Mouse (Mus musculus) urinary bladder, postnatal 14 days (tissue): ENCODE results near the gene Nebl.

Experiments
- DNase-seq: peaks from one replicate; pipeline ENCODE4 v3.0.0; 2021; ENCODE audit warnings: low spot score

The Nebl gene

GRCm38 (mm10) chr2:17638631-17639030, 92.6 kb downstream of the Nebl start:
- DNase-seq: no peak

DNA sequence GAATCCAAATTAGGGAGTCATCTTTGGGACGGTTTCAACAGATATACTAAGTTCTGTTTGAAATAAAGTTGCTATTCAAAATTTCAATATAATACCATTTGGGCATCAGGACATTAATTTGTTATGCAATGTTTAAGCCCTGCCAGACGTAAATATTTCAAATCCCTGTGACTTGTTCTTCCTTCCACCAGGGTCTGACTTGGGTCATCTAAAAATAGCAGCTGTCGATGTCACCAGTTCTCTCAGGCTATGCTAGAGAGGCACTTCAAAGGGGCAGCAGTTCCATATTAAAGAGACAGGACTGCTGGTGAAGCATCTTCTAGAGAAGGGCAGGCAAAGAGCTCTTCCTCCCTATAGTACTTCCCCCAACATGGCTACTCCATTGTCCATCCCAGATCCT, 107.3 kb downstream of the Nebl start:
- no peak for DNase-seq

GRCm38 (mm10) chr2:17610259-17610658, 121.0 kb downstream of the Nebl start:
- no peak for DNase-seq

DNA sequence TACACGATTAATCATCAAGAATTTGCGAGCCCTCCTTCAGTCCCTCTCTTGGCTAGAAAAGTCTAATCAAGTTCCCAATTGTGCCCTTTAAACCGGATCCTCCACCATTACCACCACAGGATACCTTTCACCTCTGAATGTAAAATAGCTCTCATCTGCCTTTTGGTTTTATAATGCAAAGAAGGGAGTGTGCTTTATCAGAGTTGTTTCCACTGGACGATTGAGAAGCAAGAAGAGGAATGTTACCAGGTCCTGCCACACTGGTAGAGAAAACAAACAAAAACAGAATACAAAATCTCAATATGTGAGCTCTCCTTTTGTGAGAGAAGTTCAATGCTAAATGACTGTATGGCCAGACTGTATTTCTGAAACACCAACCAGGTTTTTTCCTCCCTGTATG, 127.7 kb downstream of the Nebl start:
- no peak for DNase-seq

- no peak for DNase-seq
Observed at GRCm38 (mm10) chr2:17600652-17601051, 130.6 kb downstream of the Nebl start.

- no peak for DNase-seq
Observed at GRCm38 (mm10) chr2:17599860-17600259, 131.4 kb downstream of the Nebl start.

DNA sequence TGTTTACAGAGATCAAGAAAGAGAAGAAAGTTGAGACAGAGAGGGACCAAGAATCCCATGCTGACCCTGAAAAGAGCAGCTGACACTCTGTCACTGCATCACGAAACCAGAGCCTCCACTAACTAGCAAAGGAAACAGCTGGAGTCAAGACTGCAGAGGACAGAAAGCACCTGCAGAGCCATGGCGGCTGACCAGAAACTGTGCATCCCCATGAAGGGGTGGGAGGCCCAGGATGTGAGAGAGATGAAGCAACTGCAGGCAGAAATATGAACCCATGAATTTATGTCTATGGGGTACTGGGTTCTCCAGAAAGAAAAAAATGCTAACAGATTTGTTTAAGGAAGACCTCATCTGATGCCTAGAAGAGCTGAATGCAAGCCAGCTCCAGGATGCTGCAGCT, 133.3 kb downstream of the Nebl start:
- no peak for DNase-seq

DNA sequence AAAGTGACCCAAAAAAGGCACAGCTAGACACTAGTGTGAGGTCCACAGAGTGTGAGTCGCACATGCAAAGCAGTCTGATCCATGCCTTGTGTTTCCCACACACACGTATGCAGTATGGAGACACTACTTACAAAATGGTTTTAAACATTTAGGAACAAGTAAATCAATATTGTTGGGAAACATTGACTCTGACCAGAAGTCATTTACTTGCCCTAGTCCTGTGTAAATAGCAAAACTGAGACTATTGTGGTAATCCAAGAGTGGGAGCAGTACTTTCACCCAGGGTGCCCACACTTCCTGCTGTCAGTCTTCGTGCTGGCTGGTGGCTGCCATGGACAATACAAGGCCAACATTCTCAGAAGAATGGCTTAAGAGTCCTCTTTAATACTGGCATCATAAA, 141.6 kb downstream of the Nebl start:
- DNase-seq: no peak

- no peak for DNase-seq
Observed at GRCm38 (mm10) chr2:17585329-17585992, 145.8 kb downstream of the Nebl start.

GRCm38 (mm10) chr2:17575648-17576047, 155.6 kb downstream of the Nebl start:
- DNase-seq: no peak

DNA sequence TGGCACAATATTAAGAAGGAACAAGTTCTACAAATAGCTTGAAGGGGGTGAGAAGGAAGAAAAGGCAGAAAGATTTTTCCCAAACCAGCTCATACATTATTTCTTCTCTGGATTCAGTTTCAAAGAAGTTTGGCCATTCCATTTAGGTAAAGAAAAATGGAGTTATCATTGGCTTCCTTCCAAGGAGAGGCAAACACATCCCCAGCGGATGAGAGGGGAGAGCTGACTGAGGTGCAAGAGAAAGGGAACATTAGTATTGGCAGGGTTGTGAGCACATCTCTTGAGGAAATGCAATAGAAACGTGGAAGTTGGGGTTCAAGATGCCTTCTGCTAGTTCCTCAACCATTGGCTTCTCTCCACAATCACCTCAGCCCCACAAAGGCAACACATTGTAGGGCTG, 159.5 kb downstream of the Nebl start:
- DNase-seq: no peak

DNA sequence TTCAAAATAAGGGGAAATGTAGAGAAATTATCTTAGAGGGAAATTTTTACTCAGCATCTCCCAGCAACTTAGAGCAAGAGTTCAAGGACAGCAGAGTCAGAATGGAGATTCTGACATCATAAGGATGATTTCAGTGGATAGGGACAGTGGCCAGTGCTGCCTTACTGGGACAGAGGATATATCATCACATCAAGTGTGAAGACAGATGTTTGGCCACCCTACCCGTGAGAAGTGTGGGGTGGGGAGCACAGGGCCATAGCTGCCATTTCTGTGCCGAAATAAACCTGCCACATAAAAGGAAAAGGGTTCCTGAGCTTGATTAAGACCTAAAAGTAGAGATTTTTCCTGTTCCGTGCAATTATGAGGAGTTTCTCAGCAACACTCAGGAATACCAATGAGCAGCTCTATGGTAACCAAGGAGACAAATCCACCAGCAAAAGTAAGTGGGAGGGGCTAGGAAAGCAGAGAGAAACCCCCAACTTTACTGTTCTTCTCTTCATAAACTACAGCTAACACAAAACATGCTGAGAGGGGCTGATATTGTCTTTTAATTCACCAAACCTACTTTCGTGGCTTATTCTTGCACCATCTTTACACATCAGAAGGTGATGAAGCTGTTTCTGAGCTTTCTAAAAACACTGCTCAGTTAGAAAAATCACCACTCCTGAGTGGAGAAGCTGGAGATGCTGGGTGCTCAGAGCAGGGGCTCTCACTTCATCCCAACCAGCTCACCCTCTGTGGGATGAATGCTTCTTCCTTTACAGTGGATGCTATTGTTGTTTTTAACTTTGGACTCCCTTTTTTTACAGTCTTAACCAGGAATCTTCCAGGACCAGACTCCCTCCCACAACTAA, 172.1 kb downstream of the Nebl start:
- no peak for DNase-seq

DNA sequence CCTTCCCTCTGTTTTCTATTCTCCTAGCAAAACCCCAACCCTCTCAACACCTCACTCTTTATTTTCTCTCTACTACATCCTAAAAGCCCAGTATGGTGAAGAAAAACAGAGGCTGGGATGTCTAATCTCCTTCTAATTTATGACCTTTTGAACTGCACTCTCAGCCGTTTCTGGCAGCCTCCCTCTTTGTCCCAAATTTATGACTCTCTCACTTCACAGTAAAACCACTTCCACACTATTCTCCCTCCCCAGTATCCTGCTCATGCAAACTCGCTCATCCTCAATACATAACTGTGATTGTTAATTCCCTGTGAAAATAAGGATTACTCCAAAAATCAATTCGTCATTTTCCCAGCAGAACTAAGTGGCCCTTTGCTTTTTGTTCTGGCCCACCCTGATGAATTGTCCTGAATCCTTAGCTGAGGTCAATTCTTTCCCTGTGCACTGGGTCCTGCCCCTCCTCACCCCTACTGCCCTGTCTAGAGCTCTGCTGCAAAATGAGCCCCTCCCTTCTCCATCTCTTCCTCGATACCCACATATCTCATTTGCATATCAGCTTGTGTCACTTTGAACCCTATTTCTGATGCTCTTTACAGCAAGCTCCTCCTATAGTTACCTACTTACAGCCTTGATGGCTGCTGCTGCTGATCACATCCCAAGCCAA, 181.2 kb downstream of the Nebl start:
- no peak for DNase-seq

DNA sequence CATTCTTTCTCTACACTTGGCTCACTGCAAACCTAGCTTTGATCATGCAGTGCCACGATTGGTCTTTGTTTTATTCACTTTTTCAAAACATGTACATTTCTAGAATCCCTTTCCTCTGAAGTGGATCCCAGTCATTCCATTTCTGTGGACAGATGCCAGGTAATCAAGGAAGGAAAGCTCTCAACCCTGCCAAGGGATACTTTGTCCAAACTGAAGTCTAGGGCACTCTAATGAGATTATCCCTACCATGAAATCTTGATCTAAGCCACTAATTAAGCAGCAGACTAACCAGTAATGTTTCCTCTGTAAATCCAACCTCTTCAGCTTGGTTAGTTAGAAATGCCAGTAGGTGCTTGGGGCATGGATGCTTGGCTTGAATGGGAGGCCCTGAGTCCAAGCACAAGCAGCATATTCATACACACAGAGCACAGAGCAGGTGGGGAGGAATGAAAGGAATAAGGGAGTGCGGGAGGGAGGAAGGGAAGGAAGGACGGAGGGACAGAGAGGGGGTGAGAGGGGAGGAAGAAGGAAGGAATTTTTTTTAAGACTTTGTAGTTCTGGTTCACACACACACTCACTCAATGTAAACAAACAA, 184.8 kb downstream of the Nebl start:
- no peak for DNase-seq

DNA sequence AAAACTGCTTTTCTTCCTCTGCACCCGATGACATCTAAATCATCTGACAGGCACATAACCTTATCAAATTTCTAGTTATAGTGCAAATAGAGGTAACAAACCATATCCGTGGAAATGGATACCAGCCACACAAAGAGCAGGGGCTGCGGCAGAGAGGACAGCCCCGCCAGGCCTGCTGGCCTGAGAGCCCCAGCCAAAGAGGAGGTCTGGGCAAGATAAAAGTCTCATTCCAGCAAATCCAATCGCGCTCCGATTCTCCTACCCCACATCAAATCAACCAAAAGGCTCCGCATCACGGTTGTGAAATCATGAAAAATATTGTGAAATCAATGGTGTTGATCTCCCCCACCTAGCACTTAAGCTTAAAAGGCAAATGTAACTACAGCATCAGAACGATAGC, 191.5 kb downstream of the Nebl start:
- DNase-seq: no peak

DNA sequence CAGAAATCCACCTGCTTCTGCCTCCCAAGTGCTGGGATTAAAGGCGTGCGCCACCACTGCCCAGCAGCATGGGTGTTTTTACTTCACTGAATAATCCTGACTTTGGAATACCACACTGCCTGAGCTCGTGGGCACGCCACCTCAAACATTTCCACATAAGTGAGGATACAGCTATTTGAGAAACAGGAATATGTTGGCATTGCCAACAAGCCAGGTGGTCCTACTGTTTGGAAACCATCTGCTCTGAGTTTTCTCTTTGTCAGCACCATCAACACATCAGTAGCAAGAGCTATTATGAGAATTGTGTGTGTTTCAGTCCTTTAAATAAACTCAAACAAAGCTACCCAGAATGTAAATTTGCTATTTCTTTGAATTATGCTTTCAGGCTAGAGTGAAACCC, 192.8 kb downstream of the Nebl start:
- DNase-seq: no peak

GRCm38 (mm10) chr2:17531355-17532105, 199.7 kb downstream of the Nebl start:
- no peak for DNase-seq

GRCm38 (mm10) chr2:17525739-17526526, 205.3 kb downstream of the Nebl start:
- no peak for DNase-seq

DNA sequence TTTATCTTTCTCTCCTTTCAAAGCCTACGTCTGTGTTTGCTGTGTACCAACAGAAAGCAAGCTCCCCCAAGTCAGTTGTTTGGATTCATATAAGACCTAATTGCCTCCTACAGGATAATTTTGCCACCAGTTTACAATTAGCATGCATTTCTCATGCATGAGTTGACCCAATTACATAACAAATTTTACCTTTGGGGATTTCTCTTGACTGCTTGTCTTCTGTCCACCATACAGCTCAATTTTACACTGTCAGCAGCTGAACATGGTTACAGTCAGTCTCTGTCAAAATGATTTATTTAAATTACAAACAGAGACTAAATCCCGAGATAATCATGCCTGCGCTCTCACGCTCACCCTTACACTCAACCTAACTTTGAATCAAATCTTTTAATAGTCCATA, 206.1 kb downstream of the Nebl start:
- DNase-seq: no peak

DNA sequence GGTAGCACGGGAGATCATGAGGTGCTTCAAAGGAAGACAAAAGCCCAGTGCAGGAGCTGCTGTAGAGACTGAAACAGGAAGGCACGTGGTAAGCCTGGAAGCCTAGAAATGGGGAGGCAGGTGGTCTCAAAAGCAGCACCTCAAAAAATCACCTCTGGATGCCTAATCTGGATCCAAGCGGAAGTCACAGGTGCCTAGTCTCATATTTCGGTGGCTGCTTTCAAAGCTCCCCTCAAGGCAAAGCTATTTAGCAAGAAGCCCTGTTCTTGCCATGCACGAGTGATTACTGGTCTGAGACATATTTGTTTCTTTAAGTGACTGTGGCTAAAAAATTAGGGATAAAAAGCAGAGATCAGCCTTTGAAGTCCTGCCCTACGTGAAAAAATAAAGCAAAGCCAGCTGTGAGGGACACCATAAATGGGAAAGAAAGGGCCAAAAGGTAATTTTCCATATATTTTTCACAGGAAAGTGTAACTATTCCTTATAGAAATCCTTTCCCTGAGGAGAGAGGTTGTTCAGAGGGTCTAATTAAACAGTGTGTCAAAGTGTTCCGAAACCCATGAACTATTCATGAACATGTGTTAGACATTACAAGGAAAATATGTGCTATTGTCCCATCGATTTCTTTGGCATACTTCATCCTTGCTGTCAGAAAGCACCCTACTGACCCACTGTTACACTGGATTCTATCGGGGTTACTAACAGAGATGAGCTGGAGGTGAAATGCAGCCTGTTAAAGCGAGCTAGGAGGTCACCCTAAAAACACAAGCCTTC, 206.9 kb downstream of the Nebl start:
- no peak for DNase-seq
